Mouse (Mus musculus) MEL (cell line): Measurements from ENCODE around the gene Avl9. TPM values are rescaled to one million over a fixed set of nuclear protein-coding genes. Genes with fewer than 3 reads are reported as not detected.

Source experiments
- DNase-seq: peaks from one replicate; pipeline ENCODE4 v3.0.0; 2011; ENCODE audit warnings: low read depth, low spot score
- H3K27ac ChIP-seq: 2 replicates; pipeline ENCODE4 v1.5.1; 2012; ENCODE audit warnings: low read depth, mild to moderate bottlenecking, control low read depth, low read length, moderate library complexity; ENCODE audit not compliant: control insufficient read depth
- H3K27me3 ChIP-seq, 2 experiments: fragments of 150-350 bp in 1 of 2; sonication (generic) in 1 of 2; 2 replicates each; pipeline ENCODE4 v1.6.1; 2012; ENCODE audit warnings: low read length in 2 of 2, mild to moderate bottlenecking in 2 of 2, improper control_type of control experiment in 1 of 2, moderate library complexity in 1 of 2; ENCODE audit not compliant: insufficient read depth in 2 of 2, control insufficient read depth in 1 of 2
- H3K36me3 ChIP-seq, 2 experiments: 2 replicates each; pipeline ENCODE4 v1.6.1; 2012 to 2014; ENCODE audit warnings: low read length in 2 of 2, improper control_type of control experiment in 1 of 2, inconsistent platforms in 1 of 2, mild to moderate bottlenecking in 1 of 2; ENCODE audit not compliant: insufficient read depth in 2 of 2, control insufficient read depth in 1 of 2
- H3K4me1 ChIP-seq, 2 experiments: fragments of 150-350 bp in 1 of 2; sonication (generic) in 1 of 2; 2 replicates each; pipeline ENCODE4 v1.6.1; 2012; ENCODE audit warnings: low read length in 2 of 2, improper control_type of control experiment in 1 of 2, mild to moderate bottlenecking in 1 of 2; ENCODE audit not compliant: insufficient read depth in 2 of 2, control insufficient read depth in 1 of 2
- H3K4me3 ChIP-seq, 2 experiments: fragments of 150-350 bp in 1 of 2; sonication (generic) in 1 of 2; 2 replicates each; pipeline ENCODE4 v1.5.1; 2012; ENCODE audit warnings: low read depth in 2 of 2, low read length in 2 of 2, mild to moderate bottlenecking in 2 of 2, moderate library complexity in 2 of 2, control low read depth in 1 of 2, improper control_type of control experiment in 1 of 2; ENCODE audit not compliant: control insufficient read depth in 1 of 2, insufficient read depth in 1 of 2
- H3K79me2 ChIP-seq: 2 replicates; pipeline ENCODE4 v1.6.1; 2012; ENCODE audit warnings: mild to moderate bottlenecking, low read length, moderate library complexity; ENCODE audit not compliant: control insufficient read depth, poor library complexity, insufficient read depth
- H3K9ac ChIP-seq: 2 replicates; pipeline ENCODE4 v1.6.1; 2012; ENCODE audit warnings: low read depth, mild to moderate bottlenecking, control low read depth, low read length, moderate library complexity; ENCODE audit not compliant: control insufficient read depth, poor library complexity, severe bottlenecking
- H3K9me3 ChIP-seq: fragments of 150-350 bp; sonication (generic); replicated peaks from 2 replicates; pipeline ENCODE4 v1.6.1; 2012; ENCODE audit warnings: mild to moderate bottlenecking, low read length, improper control_type of control experiment, moderate library complexity; ENCODE audit not compliant: insufficient read depth
- BHLHE40 ChIP-seq: IDR thresholded peaks from 2 replicates; pipeline ENCODE4 v1.6.1; 2012; ENCODE audit warnings: low read depth, mild to moderate bottlenecking, inconsistent platforms, low read length, improper control_type of control experiment, borderline replicate concordance
- CHD2 ChIP-seq: IDR thresholded peaks from 2 replicates; pipeline ENCODE4 v1.6.1; 2011; ENCODE audit warnings: low read length, improper control_type of control experiment
- CTCF ChIP-seq, 3 experiments: IDR thresholded peaks in 2 of 3; conservative IDR thresholded peaks in 1 of 3; 2 replicates each; pipeline ENCODE4 v1.5.1; 2011 to 2012; ENCODE audit warnings: low read length in 3 of 3, low read depth in 2 of 3, mild to moderate bottlenecking in 2 of 3, improper control_type of control experiment in 1 of 3, inconsistent platforms in 1 of 3, mixed read lengths in 1 of 3, moderate library complexity in 1 of 3; ENCODE audit not compliant: control insufficient read depth in 1 of 3, insufficient read depth in 1 of 3, poor library complexity in 1 of 3, severe bottlenecking in 1 of 3
- EP300 ChIP-seq, 2 experiments: IDR thresholded peaks; 2 replicates each; pipeline ENCODE4 v1.6.1; 2011; ENCODE audit warnings: improper control_type of control experiment in 2 of 2, low read length in 2 of 2, low read depth in 1 of 2, mild to moderate bottlenecking in 1 of 2
- ETS1 ChIP-seq: IDR thresholded peaks from 2 replicates; pipeline ENCODE4 v1.6.1; 2012; ENCODE audit warnings: low read depth, mild to moderate bottlenecking, inconsistent platforms, low read length, improper control_type of control experiment, moderate library complexity
- GABPA ChIP-seq: IDR thresholded peaks from 2 replicates; pipeline ENCODE4 v1.6.1; 2012; ENCODE audit warnings: low read depth, mild to moderate bottlenecking, inconsistent platforms, low read length, improper control_type of control experiment, moderate library complexity
- JUND ChIP-seq: IDR thresholded peaks from 2 replicates; pipeline ENCODE4 v1.6.1; 2011; ENCODE audit warnings: low read depth, mild to moderate bottlenecking, improper control_type of control experiment, low read length
- MAZ ChIP-seq: IDR thresholded peaks from 2 replicates; pipeline ENCODE4 v1.6.1; 2012; ENCODE audit warnings: low read depth, mild to moderate bottlenecking, inconsistent platforms, low read length, improper control_type of control experiment
- MEF2A ChIP-seq: IDR thresholded peaks from 2 replicates; pipeline ENCODE4 v1.6.1; 2014; ENCODE audit warnings: low read depth, mild to moderate bottlenecking, inconsistent platforms, low read length, improper control_type of control experiment; ENCODE audit not compliant: poor library complexity, insufficient replicate concordance, severe bottlenecking; ENCODE audit errors: extremely low read depth
- MYB ChIP-seq: IDR thresholded peaks from 2 replicates; pipeline ENCODE4 v1.6.1; 2011; ENCODE audit warnings: mild to moderate bottlenecking, low read depth, low read length, improper control_type of control experiment
- MYC ChIP-seq: IDR thresholded peaks from 2 replicates; pipeline ENCODE4 v1.6.1; 2011; ENCODE audit warnings: low read depth, mild to moderate bottlenecking, low read length, improper control_type of control experiment, moderate library complexity
- NELFE ChIP-seq: IDR thresholded peaks from 2 replicates; pipeline ENCODE4 v1.6.1; 2011; ENCODE audit warnings: low read depth, low read length, improper control_type of control experiment
- POLR2AphosphoS5 ChIP-seq: IDR thresholded peaks from 2 replicates; pipeline ENCODE4 v1.6.1; 2012; ENCODE audit warnings: low read depth, borderline replicate concordance, mild to moderate bottlenecking, inconsistent platforms, low read length, moderate library complexity, mixed read lengths
- RAD21 ChIP-seq: IDR thresholded peaks from 2 replicates; pipeline ENCODE4 v1.6.1; 2011; ENCODE audit warnings: mild to moderate bottlenecking, low read depth, low read length, improper control_type of control experiment
- RCOR1 ChIP-seq: IDR thresholded peaks from 2 replicates; pipeline ENCODE4 v1.6.1; 2012; ENCODE audit warnings: low read depth, mild to moderate bottlenecking, inconsistent platforms, low read length, improper control_type of control experiment
- SMC3 ChIP-seq: IDR thresholded peaks from 2 replicates; pipeline ENCODE4 v1.6.1; 2011; ENCODE audit warnings: low read depth, low read length, improper control_type of control experiment
- TAL1 ChIP-seq: IDR thresholded peaks from 2 replicates; pipeline ENCODE4 v1.6.1; 2012; ENCODE audit warnings: mild to moderate bottlenecking, inconsistent platforms, low read length, moderate library complexity, mixed read lengths
- TBP ChIP-seq: IDR thresholded peaks from 2 replicates; pipeline ENCODE4 v1.8.0; 2011; ENCODE audit warnings: low read depth, low read length, improper control_type of control experiment
- TCF12 ChIP-seq: IDR thresholded peaks from 2 replicates; pipeline ENCODE4 v1.6.1; 2014; ENCODE audit warnings: low read depth, mild to moderate bottlenecking, inconsistent platforms, low read length, improper control_type of control experiment, moderate library complexity
- UBTF ChIP-seq: IDR thresholded peaks from 2 replicates; pipeline ENCODE4 v1.6.1; 2012; ENCODE audit warnings: low read depth, mild to moderate bottlenecking, inconsistent platforms, low read length, improper control_type of control experiment, moderate library complexity, borderline replicate concordance; ENCODE audit not compliant: insufficient read depth
- USF2 ChIP-seq, 2 experiments: IDR thresholded peaks; 2 replicates each; pipeline ENCODE4 v1.6.1; 2011 to 2012; ENCODE audit warnings: improper control_type of control experiment in 2 of 2, low read length in 2 of 2, borderline replicate concordance in 1 of 2, inconsistent platforms in 1 of 2, low read depth in 1 of 2, mild to moderate bottlenecking in 1 of 2; ENCODE audit not compliant: insufficient read depth in 1 of 2
- ZC3H11A ChIP-seq: IDR thresholded peaks from 2 replicates; pipeline ENCODE4 v1.6.1; 2012; ENCODE audit warnings: low read depth, mild to moderate bottlenecking, inconsistent platforms, low read length, improper control_type of control experiment
- ZKSCAN1 ChIP-seq: IDR thresholded peaks from 2 replicates; pipeline ENCODE4 v1.6.1; 2012; ENCODE audit warnings: low read depth, mild to moderate bottlenecking, inconsistent platforms, low read length, improper control_type of control experiment, moderate library complexity
- ZMIZ1 ChIP-seq: IDR thresholded peaks from 2 replicates; pipeline ENCODE4 v1.6.1; 2012; ENCODE audit warnings: low read depth, mild to moderate bottlenecking, inconsistent platforms, low read length, improper control_type of control experiment, moderate library complexity
- polyA plus RNA-seq, 2 experiments: library from polyadenylated mRNA; stranded (reverse) in 1 of 2; unstranded in 1 of 2; fragments of >175 nt in 1 of 2; fragments of >200 nt in 1 of 2; gene quantifications; 2 replicates each; pipeline versions ENCODE4 v1.2.1 to v1.2.4; 2012; ENCODE audit warnings: low replicate concordance in 2 of 2, low read depth in 1 of 2; ENCODE audit not compliant: insufficient read length in 2 of 2, insufficient read depth in 1 of 2, missing spikeins in 1 of 2
- total RNA-seq: library from RNA; depleted of rRNA; stranded (reverse); fragments of 300-350 nt; gene quantifications from 2 replicates; pipeline ENCODE4 v1.2.3, GENCODE M21; 2012

Gene Avl9
- total and polyA plus RNA-seq, 3 experiments: 7.7 to 7.9 TPM; not detected in 1

DNA sequence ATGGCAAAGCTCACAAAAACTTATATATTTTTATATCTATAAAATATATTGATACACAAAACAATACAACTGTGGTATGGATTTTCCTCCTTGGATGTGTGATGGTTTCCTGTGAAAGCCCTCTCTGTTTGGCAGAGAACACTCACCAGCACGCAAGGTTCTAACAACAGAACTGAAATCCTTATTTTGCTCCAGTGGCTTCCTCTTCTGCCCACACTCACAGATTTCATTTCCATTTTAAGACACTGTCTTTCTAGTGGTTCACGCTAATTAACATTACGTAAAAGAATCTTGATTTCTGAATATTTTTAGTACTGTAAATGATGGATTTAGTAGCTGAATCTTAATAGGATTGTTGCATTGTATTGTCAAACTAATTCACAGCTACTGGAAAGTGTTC, 26.5 kb upstream of the Avl9 start:
- H3K36me3 ChIP-seq: no peaks in the 10 kb centered on the region
- H3K79me2 ChIP-seq: no peaks in the 10 kb centered on the region
- H3K4me1 ChIP-seq: no peaks in the 10 kb centered on the region
- no peaks in the 10 kb centered on the region for H3K9me3 ChIP-seq
- H3K27ac ChIP-seq: no peak overlapping the region
- H3K27me3 ChIP-seq: peaks cover 0 to 2% of the 10 kb centered on the region in 2 experiments; a peak in 3 of 4 replicates
- DNase-seq: no peak
- H3K4me3 ChIP-seq: no peak overlapping the region
- no peak overlapping the region for H3K9ac ChIP-seq
- TF ChIP-seq ZMIZ1: no peak

DNA sequence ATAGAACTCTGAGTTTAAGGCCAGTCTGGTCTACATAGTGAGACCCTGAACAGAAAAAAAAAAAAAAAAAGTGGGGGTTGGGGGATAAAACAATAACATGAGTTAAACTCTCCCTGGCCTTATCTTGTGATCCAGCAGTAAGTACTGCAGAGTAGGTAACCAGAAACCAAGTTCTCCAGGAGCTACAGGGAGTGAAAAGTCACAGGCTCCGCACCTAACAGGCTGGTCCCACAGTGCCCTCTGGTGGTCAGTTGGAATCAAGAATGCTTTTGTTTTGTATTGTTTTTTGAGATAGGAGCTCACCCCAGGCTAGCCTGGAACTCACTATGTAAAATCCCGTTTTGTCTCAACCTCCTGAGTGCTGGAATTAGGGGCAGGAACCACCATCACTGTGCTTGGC, 23.5 kb upstream of the Avl9 start:
- no peak overlapping the region for H3K27ac ChIP-seq
- H3K27me3 ChIP-seq: peaks cover 0 to 2% of the 10 kb centered on the region in 2 experiments; a peak in 3 of 4 replicates
- H3K79me2 ChIP-seq: no peaks in the 10 kb centered on the region
- peak; percentile 87 for DNase-seq
- no peak overlapping the region for H3K9ac ChIP-seq
- no peak overlapping the region for H3K4me3 ChIP-seq
- no peaks in the 10 kb centered on the region for H3K9me3 ChIP-seq
- TF ChIP-seq TAL1 (no peak), ZKSCAN1 (no peak), NELFE (no peak), UBTF (no peak), MYC (no peak), RAD21 (peak; percentile 69), JUND (no peak), ZC3H11A (peak; percentile 47; the same call in 1 of the 2 replicates), BHLHE40 (no peak), TBP (no peak), GABPA (no peak), SMC3 (peak; percentile 73), CTCF (IDR thresholded peaks at IDR 0.05 in 2 of 3, conservative IDR thresholded peaks at IDR 0.05 in 1 of 3; ENCODE audit: control insufficient read depth in 1 of 3, insufficient read depth in 1 of 3, low read depth in 2 of 3, low read length in 3 of 3, poor library complexity in 1 of 3, severe bottlenecking in 1 of 3) (peak; percentile 82 to 84 (median 83)), MYB (no peak), MEF2A (no peak), ETS1 (no peak), USF2 (IDR thresholded peaks at IDR 0.05; ENCODE audit: borderline replicate concordance in 1 of 2, insufficient read depth in 1 of 2, low read depth in 1 of 2, low read length in 2 of 2) (no peak), CHD2 (no peak), EP300 (IDR thresholded peaks at IDR 0.05; ENCODE audit: low read depth in 1 of 2, low read length in 2 of 2) (no peak), RCOR1 (no peak), TCF12 (no peak), MAZ (no peak), POLR2AphosphoS5 (no peak)
- TF ChIP-seq, all 39 proteins: peak for 4
- Histone ChIP-seq H3K4me1 (no peaks in the 10 kb centered on the region), H3K36me3 (no peaks in the 10 kb centered on the region)
